Mouse (Mus musculus): ENCODE measurements around the gene Catip. TPM values are rescaled to one million over a fixed set of nuclear protein-coding genes. Genes with fewer than 3 reads are reported as not detected.

Gene Catip
- polyA plus RNA-seq, 1 experiment from 2014 or later: 2.0 TPM

DNA sequence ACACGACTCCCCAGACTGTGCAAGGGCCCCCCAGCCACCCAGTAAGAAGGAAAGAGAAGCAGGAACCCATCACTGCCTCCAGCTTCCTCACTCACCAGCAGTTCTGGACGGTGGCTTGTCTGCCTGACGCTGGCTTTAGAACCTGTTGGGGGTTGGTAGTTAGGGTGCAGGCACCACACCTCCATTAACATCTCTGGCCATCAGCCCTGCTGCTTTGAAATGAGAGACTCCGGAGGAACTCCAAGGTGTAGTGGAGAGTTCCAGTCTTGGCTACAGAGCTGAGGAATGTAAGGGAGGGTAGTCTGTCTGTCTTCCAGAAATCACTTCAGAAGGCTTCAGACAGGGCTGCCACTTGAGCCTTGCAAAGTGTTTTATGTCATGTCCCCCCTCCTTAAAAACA lies 8.1 kb downstream of the Catip start:
- Histone ChIP-seq H3K9me3 (no peaks in the 10 kb centered on the region), H3K4me2 (no peak overlapping the region), H3K4me1 (peaks cover 9% of the 10 kb centered on the region), H3K4me3 (no peak overlapping the region), H3K27ac (no peak overlapping the region), H3K9ac (no peak overlapping the region), H3K27me3 (no peaks in the 10 kb centered on the region), H3K36me3 (no peaks in the 10 kb centered on the region)
- 33% methylated on average over 4 of the region's 4 CpGs for WGBS
- no peak for ATAC-seq (ENCODE audit: insufficient number of reproducible peaks, low FRiP score, low TSS enrichment, low read depth)

GRCm38 (mm10) chr1:74373372-74373771 lies 11.5 kb downstream of the Catip start:
- H3K36me3 ChIP-seq: no peaks in the 10 kb centered on the region
- peaks cover 13% of the 10 kb centered on the region for H3K4me1 ChIP-seq
- 62% methylated on average over 4 of the region's 4 CpGs for WGBS
- no peak overlapping the region for H3K4me3 ChIP-seq
- H3K9ac ChIP-seq: no peak overlapping the region
- ATAC-seq (ENCODE audit: insufficient number of reproducible peaks, low FRiP score, low TSS enrichment, low read depth): no peak
- no peak overlapping the region for H3K4me2 ChIP-seq
- no peaks in the 10 kb centered on the region for H3K9me3 ChIP-seq
- H3K27ac ChIP-seq: no peak overlapping the region
- no peaks in the 10 kb centered on the region for H3K27me3 ChIP-seq

DNA sequence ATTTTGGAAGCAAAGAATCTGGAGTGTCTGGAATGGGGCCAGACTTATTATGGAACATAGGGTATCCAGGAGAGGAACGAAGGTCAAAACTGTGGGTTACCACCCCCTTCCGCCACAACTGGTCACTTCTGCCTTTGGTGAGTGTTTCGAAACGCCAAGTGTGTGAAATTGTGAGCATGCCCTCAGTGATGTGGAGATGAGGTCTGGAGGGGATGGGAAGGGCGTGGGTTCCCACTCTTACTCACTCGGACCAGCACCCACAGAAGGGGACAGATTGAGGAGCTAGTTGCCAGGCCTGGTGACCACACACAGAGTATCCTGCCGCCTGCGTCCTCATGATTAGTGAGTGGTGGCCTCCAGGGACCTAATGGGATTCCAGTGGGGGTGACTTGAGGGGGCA lies 13.1 kb downstream of the Catip start, which contains the start of gene Slc11a1:
Gene Slc11a1, plus strand, starts transcription at position 216 of the 400 bp plus-strand sequence.
- WGBS: 62% methylated on average over 8 of the region's 8 CpGs
- Histone ChIP-seq H3K9ac (no peak within 1 kb of the TSS), H3K4me2 (no peak within 1 kb of the TSS), H3K4me1 (peaks cover 12% of the 10 kb centered on the region; the same call in 1 of the 2 replicates), H3K27me3 (no peaks in the 10 kb centered on the region), H3K4me3 (no peak within 1 kb of the TSS), H3K9me3 (no peaks in the 10 kb centered on the region), H3K27ac (no peak within 1 kb of the TSS), H3K36me3 (no peaks in the 10 kb centered on the region)
- no peak for ATAC-seq (ENCODE audit: insufficient number of reproducible peaks, low FRiP score, low TSS enrichment, low read depth)

GRCm38 (mm10) chr1:74375561-74375960 lies 13.7 kb downstream of the Catip start:
- peaks cover 12% of the 10 kb centered on the region; the same call in 1 of the 2 replicates for H3K4me1 ChIP-seq
- no peak overlapping the region for H3K4me3 ChIP-seq
- 79% methylated on average over 10 of the region's 10 CpGs for WGBS
- H3K36me3 ChIP-seq: no peaks in the 10 kb centered on the region
- no peak overlapping the region for H3K9ac ChIP-seq
- no peaks in the 10 kb centered on the region for H3K27me3 ChIP-seq
- H3K4me2 ChIP-seq: no peak overlapping the region
- ATAC-seq (ENCODE audit: insufficient number of reproducible peaks, low FRiP score, low TSS enrichment, low read depth): no peak
- H3K27ac ChIP-seq: no peak overlapping the region
- no peaks in the 10 kb centered on the region for H3K9me3 ChIP-seq

- H3K27me3 ChIP-seq: no peaks in the 10 kb centered on the region
- peaks cover 12% of the 10 kb centered on the region; the same call in 1 of the 2 replicates for H3K4me1 ChIP-seq
- no peaks in the 10 kb centered on the region for H3K36me3 ChIP-seq
- H3K27ac ChIP-seq: no peak overlapping the region
- no peaks in the 10 kb centered on the region for H3K9me3 ChIP-seq
- 70% methylated on average over 4 of the region's 4 CpGs for WGBS
- no peak for ATAC-seq (ENCODE audit: insufficient number of reproducible peaks, low FRiP score, low TSS enrichment, low read depth)
- no peak overlapping the region for H3K9ac ChIP-seq
- no peak overlapping the region for H3K4me2 ChIP-seq
- no peak overlapping the region for H3K4me3 ChIP-seq
Observed at GRCm38 (mm10) chr1:74376396-74376795, 14.5 kb downstream of the Catip start.

- Histone ChIP-seq H3K4me3 (no peak overlapping the region), H3K27me3 (no peaks in the 10 kb centered on the region), H3K36me3 (no peaks in the 10 kb centered on the region), H3K4me1 (peaks cover 12% of the 10 kb centered on the region; the same call in 1 of the 2 replicates), H3K9ac (no peak overlapping the region), H3K4me2 (no peak overlapping the region), H3K9me3 (no peaks in the 10 kb centered on the region), H3K27ac (no peak overlapping the region)
- WGBS: 65% methylated on average over 7 of the region's 7 CpGs
- no peak for ATAC-seq (ENCODE audit: insufficient number of reproducible peaks, low FRiP score, low TSS enrichment, low read depth)
Observed at GRCm38 (mm10) chr1:74379058-74379504, 17.2 kb downstream of the Catip start.

GRCm38 (mm10) chr1:74380484-74380883 lies 18.6 kb downstream of the Catip start:
- no peaks in the 10 kb centered on the region for H3K9me3 ChIP-seq
- H3K4me1 ChIP-seq: peaks cover 6% of the 10 kb centered on the region; the same call in 1 of the 2 replicates
- no peaks in the 10 kb centered on the region for H3K36me3 ChIP-seq
- WGBS: 84% methylated on average over 5 of the region's 5 CpGs
- H3K4me2 ChIP-seq: no peak overlapping the region
- H3K27me3 ChIP-seq: no peaks in the 10 kb centered on the region
- H3K9ac ChIP-seq: no peak overlapping the region
- no peak overlapping the region for H3K4me3 ChIP-seq
- no peak for ATAC-seq (ENCODE audit: insufficient number of reproducible peaks, low FRiP score, low TSS enrichment, low read depth)
- no peak overlapping the region for H3K27ac ChIP-seq

DNA sequence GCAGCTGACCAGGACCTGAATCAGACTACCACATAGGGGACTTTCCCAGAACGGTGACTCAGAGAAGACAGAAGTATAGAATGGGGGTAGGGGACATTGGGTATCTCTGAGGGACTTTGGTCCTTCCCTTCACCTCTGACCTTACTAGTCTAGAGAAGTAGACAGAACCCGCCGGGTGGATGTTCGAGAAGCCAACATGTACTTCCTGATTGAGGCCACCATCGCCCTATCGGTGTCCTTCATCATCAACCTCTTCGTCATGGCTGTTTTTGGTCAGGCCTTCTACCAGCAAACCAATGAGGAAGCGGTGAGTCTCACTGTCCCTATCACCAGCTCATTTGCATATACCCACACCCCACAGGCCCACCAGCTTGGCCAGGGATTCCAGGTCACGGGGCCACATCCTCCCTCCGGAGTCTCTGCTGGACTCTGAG lies 19.7 kb downstream of the Catip start:
- 86% methylated on average over 10 of the region's 10 CpGs for WGBS
- no peaks in the 10 kb centered on the region for H3K27me3 ChIP-seq
- ATAC-seq (ENCODE audit: insufficient number of reproducible peaks, low FRiP score, low TSS enrichment, low read depth): no peak
- H3K36me3 ChIP-seq: no peaks in the 10 kb centered on the region
- no peak overlapping the region for H3K4me2 ChIP-seq
- peaks cover 3% of the 10 kb centered on the region for H3K4me1 ChIP-seq
- H3K4me3 ChIP-seq: no peak overlapping the region
- H3K27ac ChIP-seq: no peak overlapping the region
- H3K9me3 ChIP-seq: no peaks in the 10 kb centered on the region
- H3K9ac ChIP-seq: no peak overlapping the region

GRCm38 (mm10) chr1:74383385-74383784 lies 21.5 kb downstream of the Catip start:
- 82% methylated on average over 13 of the region's 13 CpGs for WGBS
- H3K4me2 ChIP-seq: no peak overlapping the region
- no peak overlapping the region for H3K4me3 ChIP-seq
- peaks cover 12% of the 10 kb centered on the region for H3K4me1 ChIP-seq
- no peaks in the 10 kb centered on the region for H3K36me3 ChIP-seq
- H3K27ac ChIP-seq: no peak overlapping the region
- no peak overlapping the region for H3K9ac ChIP-seq
- no peak for ATAC-seq (ENCODE audit: insufficient number of reproducible peaks, low FRiP score, low TSS enrichment, low read depth)
- H3K27me3 ChIP-seq: no peaks in the 10 kb centered on the region
- H3K9me3 ChIP-seq: no peaks in the 10 kb centered on the region

- H3K36me3 ChIP-seq: no peaks in the 10 kb centered on the region
- H3K9ac ChIP-seq: no peak overlapping the region
- no peaks in the 10 kb centered on the region for H3K9me3 ChIP-seq
- no peak overlapping the region for H3K4me2 ChIP-seq
- peaks cover 21% of the 10 kb centered on the region for H3K4me1 ChIP-seq
- no peak overlapping the region for H3K27ac ChIP-seq
- H3K4me3 ChIP-seq: no peak overlapping the region
- ATAC-seq (ENCODE audit: insufficient number of reproducible peaks, low FRiP score, low TSS enrichment, low read depth): no peak
- 85% methylated on average over 8 of the region's 8 CpGs for WGBS
- no peaks in the 10 kb centered on the region for H3K27me3 ChIP-seq
Observed at GRCm38 (mm10) chr1:74384525-74384924, 22.6 kb downstream of the Catip start.

DNA sequence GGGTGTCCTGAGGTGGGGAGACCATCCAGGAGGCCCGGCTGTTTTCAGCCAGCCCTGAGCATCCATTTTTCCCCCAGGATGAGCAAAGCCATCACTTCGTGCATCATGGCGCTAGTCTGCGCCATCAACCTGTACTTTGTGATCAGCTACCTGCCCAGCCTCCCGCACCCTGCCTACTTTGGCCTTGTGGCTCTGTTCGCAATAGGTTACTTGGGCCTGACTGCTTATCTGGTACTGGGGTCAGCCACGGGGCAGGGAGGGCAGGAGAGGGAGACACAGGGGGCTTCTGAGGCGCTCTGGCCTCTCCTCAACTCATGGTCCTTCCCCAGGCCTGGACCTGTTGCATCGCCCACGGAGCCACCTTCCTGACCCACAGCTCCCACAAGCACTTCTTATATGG lies 23.2 kb downstream of the Catip start:
- no peak for ATAC-seq (ENCODE audit: insufficient number of reproducible peaks, low FRiP score, low TSS enrichment, low read depth)
- no peaks in the 10 kb centered on the region for H3K27me3 ChIP-seq
- H3K36me3 ChIP-seq: no peaks in the 10 kb centered on the region
- no peak overlapping the region for H3K9ac ChIP-seq
- H3K4me1 ChIP-seq: peaks cover 26% of the 10 kb centered on the region
- WGBS: 94% methylated on average over 10 of the region's 10 CpGs
- no peaks in the 10 kb centered on the region for H3K9me3 ChIP-seq
- H3K4me2 ChIP-seq: no peak overlapping the region
- H3K27ac ChIP-seq: no peak overlapping the region
- H3K4me3 ChIP-seq: no peak overlapping the region

GRCm38 (mm10) chr1:74385531-74385930 lies 23.6 kb downstream of the Catip start:
- no peak for ATAC-seq (ENCODE audit: insufficient number of reproducible peaks, low FRiP score, low TSS enrichment, low read depth)
- 87% methylated on average over 8 of the region's 8 CpGs for WGBS
- no peak overlapping the region for H3K9ac ChIP-seq
- no peaks in the 10 kb centered on the region for H3K36me3 ChIP-seq
- H3K27me3 ChIP-seq: no peaks in the 10 kb centered on the region
- H3K27ac ChIP-seq: no peak overlapping the region
- H3K4me3 ChIP-seq: no peak overlapping the region
- no peaks in the 10 kb centered on the region for H3K9me3 ChIP-seq
- H3K4me1 ChIP-seq: peaks cover 31% of the 10 kb centered on the region
- H3K4me2 ChIP-seq: no peak overlapping the region

DNA sequence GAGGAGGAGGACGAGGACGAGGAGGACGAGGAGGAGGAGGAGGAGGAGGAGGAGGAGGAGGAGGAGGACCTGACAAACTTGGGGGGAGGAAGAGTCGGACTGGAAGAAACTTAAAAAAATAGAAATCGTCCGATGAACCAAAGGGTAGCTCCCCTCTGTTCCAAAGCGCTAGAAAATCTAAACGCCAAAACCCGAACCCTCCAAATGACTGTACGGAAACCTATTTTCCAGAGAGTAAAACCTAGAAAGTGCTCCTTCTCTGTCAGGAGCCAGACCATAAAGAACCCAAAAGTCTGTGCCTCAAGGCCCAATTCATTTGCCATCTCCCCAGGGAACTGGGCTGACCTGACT lies 24.4 kb downstream of the Catip start:
- WGBS: 50% methylated on average over 7 of the region's 10 CpGs

More for the DNA sequence above, 24.4 kb downstream of the Catip start:
- Histone ChIP-seq H3K36me3 (no peaks in the 10 kb centered on the region), H3K4me3 (peak overlapping the region; percentile 55), H3K9ac (peak overlapping the region; percentile 41; the same call in 1 of the 2 replicates), H3K4me1 (peaks cover 37% of the 10 kb centered on the region), H3K4me2 (peak overlapping the region; percentile 67), H3K9me3 (no peaks in the 10 kb centered on the region), H3K27me3 (no peaks in the 10 kb centered on the region), H3K27ac (peak overlapping the region; percentile 99)
- ATAC-seq (ENCODE audit: insufficient number of reproducible peaks, low FRiP score, low TSS enrichment, low read depth): no peak
